Mouse (Mus musculus) embryonic facial prominence, embryonic 14.5 days (tissue): Measurements from ENCODE around the gene Tmem117. TPM values are rescaled to one million over a fixed set of nuclear protein-coding genes. Genes with fewer than 3 reads are reported as not detected.

Experiments
- ATAC-seq: fragments of 200-750 bp; cut with Nextera tagmentation; 2 replicates; pipeline ENCODE4 v1.8.0; 2017; ENCODE audit warnings: low read depth, moderate number of reproducible peaks, moderate TSS enrichment
- DNase-seq: peaks from one replicate; pipeline ENCODE4 v3.0.0-alpha.2; 2015; ENCODE audit warnings: low spot score
- H3K27ac ChIP-seq: fragments of 300-500 bp; sonication (generic); replicated peaks from 2 replicates; pipeline ENCODE4 v1.5.1; 2014; ENCODE audit warnings: low read depth, mild to moderate bottlenecking, low read length, moderate library complexity
- H3K27me3 ChIP-seq: fragments of 300-500 bp; sonication (generic); replicated peaks from 2 replicates; pipeline ENCODE4 v1.6.1; 2014; ENCODE audit warnings: low read length; ENCODE audit not compliant: control insufficient read depth, insufficient read depth
- H3K36me3 ChIP-seq: fragments of 300-500 bp; sonication (generic); 2 replicates; pipeline ENCODE4 v1.6.1; 2014; ENCODE audit warnings: low read length, mixed read lengths; ENCODE audit not compliant: control insufficient read depth, insufficient read depth
- H3K4me1 ChIP-seq: fragments of 300-500 bp; sonication (generic); 2 replicates; pipeline ENCODE4 v1.6.1; 2014; ENCODE audit warnings: antibody characterized with exemption, low read length; ENCODE audit not compliant: control insufficient read depth, insufficient read depth
- H3K4me2 ChIP-seq: fragments of 300-500 bp; sonication (generic); 2 replicates; pipeline ENCODE4 v1.6.1; 2014; ENCODE audit warnings: low read depth, mild to moderate bottlenecking, low read length, moderate library complexity, mixed read lengths
- H3K4me3 ChIP-seq: fragments of 300-500 bp; sonication (generic); 2 replicates; pipeline ENCODE4 v1.5.1; 2014; ENCODE audit warnings: low read depth, mild to moderate bottlenecking, low read length
- H3K9ac ChIP-seq: fragments of 300-500 bp; sonication (generic); 2 replicates; pipeline ENCODE4 v1.6.1; 2014; ENCODE audit warnings: low read depth, mild to moderate bottlenecking, low read length, moderate library complexity, mixed read lengths
- H3K9me3 ChIP-seq: fragments of 300-500 bp; sonication (generic); 2 replicates; pipeline ENCODE4 v1.6.1; 2016; ENCODE audit warnings: low read length; ENCODE audit not compliant: control insufficient read depth
- WGBS: fragments of 180-500 bp; shearing (Covaris S2); extraction: QIAGEN DNeasy Blood & Tissue Kit; methylation state at CpG from one replicate; pipeline ENCODE4 v1.1.7; 2014; 5-methylcytosine and 5-hydroxymethylcytosine counted together
- polyA plus RNA-seq: library from polyadenylated mRNA; unstranded; fragments of >200 nt; fragmentation: Nextera tagmentation; extraction: Ambion mirVana; gene quantifications from 2 replicates; pipeline ENCODE4 v1.2.1, GENCODE M21; 2014

The Tmem117 gene
- polyA plus RNA-seq, 1 experiment from 2014 or later = 11.1 TPM

GRCm38 (mm10) chr15:94903188-94903587 is 274.2 kb downstream of the Tmem117 start:
- Histone ChIP-seq H3K27me3 (no peaks in the 10 kb centered on the region), H3K9ac (no peak overlapping the region), H3K36me3 (no peaks in the 10 kb centered on the region), H3K4me3 (no peak overlapping the region), H3K9me3 (no peaks in the 10 kb centered on the region), H3K4me2 (no peak overlapping the region), H3K27ac (no peak overlapping the region), H3K4me1 (no peaks in the 10 kb centered on the region)
- DNase-seq (no peak), ATAC-seq (no peak)
- 91% methylated on average over 1 of the region's 1 CpGs for WGBS

- Histone ChIP-seq H3K27ac (no peak overlapping the region), H3K4me3 (no peak overlapping the region), H3K4me2 (no peak overlapping the region), H3K27me3 (no peaks in the 10 kb centered on the region), H3K36me3 (no peaks in the 10 kb centered on the region), H3K9ac (no peak overlapping the region), H3K9me3 (no peaks in the 10 kb centered on the region), H3K4me1 (no peaks in the 10 kb centered on the region)
- no peak for ATAC-seq
- no peak for DNase-seq
- 66% methylated on average over 11 of the region's 11 CpGs for WGBS
Observed at GRCm38 (mm10) chr15:94904672-94905407, 275.8 kb downstream of the Tmem117 start.

DNA sequence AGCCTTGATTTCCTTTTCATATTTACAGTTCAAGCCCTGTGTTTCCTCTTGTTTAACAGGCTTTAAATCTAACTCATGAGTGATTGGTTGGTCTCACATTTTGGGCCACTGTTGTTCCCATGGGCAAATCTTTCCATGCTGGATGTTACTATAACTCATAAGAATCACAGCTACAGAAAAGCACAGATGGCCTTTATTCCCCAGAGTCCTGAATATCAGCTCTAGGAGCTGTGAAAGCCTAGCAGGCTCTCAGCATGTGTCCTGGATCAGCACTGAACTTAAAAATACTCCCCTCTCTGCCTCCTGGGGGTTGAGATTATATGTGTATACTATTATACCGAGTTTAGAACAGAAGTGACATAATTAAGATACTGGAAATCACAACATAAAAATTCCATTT is 292.6 kb downstream of the Tmem117 start:
- H3K9me3 ChIP-seq = no peaks in the 10 kb centered on the region

DNA sequence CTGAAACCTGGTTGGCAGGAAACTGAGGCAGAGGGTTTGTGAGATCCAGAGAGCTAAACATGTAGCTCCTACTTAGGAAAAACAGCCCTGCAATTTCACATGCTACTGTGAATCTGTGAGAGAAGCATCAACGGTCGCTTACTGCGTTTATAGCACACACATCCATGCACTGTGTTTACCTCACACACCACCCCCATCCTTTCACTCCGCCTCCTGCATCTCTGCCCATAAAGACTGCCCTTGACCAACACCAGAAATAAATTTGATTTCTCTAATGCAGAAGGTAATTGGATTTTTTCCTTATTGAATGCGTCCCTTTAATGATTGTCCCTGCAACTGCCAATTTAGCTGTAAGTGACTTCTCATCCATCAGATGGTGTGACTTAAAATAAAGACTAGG is 299.0 kb downstream of the Tmem117 start:
- Histone ChIP-seq H3K4me1 (no peaks in the 10 kb centered on the region), H3K9me3 (no peaks in the 10 kb centered on the region), H3K27ac (no peak overlapping the region), H3K4me2 (no peak overlapping the region), H3K36me3 (no peaks in the 10 kb centered on the region), H3K27me3 (no peaks in the 10 kb centered on the region), H3K9ac (no peak overlapping the region), H3K4me3 (no peak overlapping the region)
- DNase-seq (no peak), ATAC-seq (no peak)
- 88% methylated on average over 5 of the region's 5 CpGs for WGBS

More for the DNA sequence above, 292.6 kb downstream of the Tmem117 start:
- no peak overlapping the region for H3K4me2 ChIP-seq
- no peaks in the 10 kb centered on the region for H3K4me1 ChIP-seq
- WGBS = 37% methylated on average over 1 of the region's 1 CpGs
- ATAC-seq = no peak
- DNase-seq = peak; percentile 39
- no peak overlapping the region for H3K4me3 ChIP-seq
- no peaks in the 10 kb centered on the region for H3K36me3 ChIP-seq
- H3K27ac ChIP-seq = no peak overlapping the region
- H3K27me3 ChIP-seq = no peaks in the 10 kb centered on the region
- no peak overlapping the region for H3K9ac ChIP-seq

DNA sequence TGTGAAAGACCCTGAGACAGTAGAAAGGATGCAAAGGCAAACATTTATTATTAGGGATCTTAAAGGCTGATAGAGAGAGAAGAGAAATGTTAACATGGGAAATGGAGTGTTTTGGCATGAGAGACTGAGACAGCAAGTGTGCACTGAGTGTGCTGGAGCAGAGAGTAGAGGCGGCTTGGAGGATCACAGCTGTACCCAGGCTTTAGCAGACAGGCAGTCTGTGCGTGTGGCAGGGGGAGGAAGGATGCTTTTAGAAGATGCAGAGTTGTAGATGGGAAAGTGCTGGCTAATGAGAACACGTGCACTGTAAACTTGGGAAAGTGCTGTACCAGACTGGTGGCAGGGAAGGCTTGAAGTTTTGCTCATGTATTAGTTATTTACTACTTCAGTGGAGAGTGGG is 301.7 kb downstream of the Tmem117 start:
- no peaks in the 10 kb centered on the region for H3K36me3 ChIP-seq
- no peak overlapping the region for H3K27ac ChIP-seq
- no peak overlapping the region for H3K9ac ChIP-seq
- H3K9me3 ChIP-seq = no peaks in the 10 kb centered on the region
- H3K27me3 ChIP-seq = no peaks in the 10 kb centered on the region
- H3K4me1 ChIP-seq = no peaks in the 10 kb centered on the region
- no peak for DNase-seq
- no peak for ATAC-seq
- H3K4me3 ChIP-seq = no peak overlapping the region
- 55% methylated on average over 3 of the region's 3 CpGs for WGBS
- no peak overlapping the region for H3K4me2 ChIP-seq

GRCm38 (mm10) chr15:94933044-94933443 is 304.0 kb downstream of the Tmem117 start:
- 77% methylated on average over 4 of the region's 4 CpGs for WGBS
- H3K36me3 ChIP-seq = no peaks in the 10 kb centered on the region
- no peaks in the 10 kb centered on the region for H3K9me3 ChIP-seq
- H3K27ac ChIP-seq = no peak overlapping the region
- no peaks in the 10 kb centered on the region for H3K27me3 ChIP-seq
- H3K4me2 ChIP-seq = no peak overlapping the region
- no peaks in the 10 kb centered on the region for H3K4me1 ChIP-seq
- ATAC-seq (peak; percentile 55), DNase-seq (no peak)
- H3K4me3 ChIP-seq = no peak overlapping the region
- H3K9ac ChIP-seq = no peak overlapping the region

- H3K4me2 ChIP-seq = no peak overlapping the region
- WGBS = 54% methylated on average over 3 of the region's 3 CpGs
- no peak for ATAC-seq
Observed at GRCm38 (mm10) chr15:94933480-94933879, 304.4 kb downstream of the Tmem117 start.

DNA sequence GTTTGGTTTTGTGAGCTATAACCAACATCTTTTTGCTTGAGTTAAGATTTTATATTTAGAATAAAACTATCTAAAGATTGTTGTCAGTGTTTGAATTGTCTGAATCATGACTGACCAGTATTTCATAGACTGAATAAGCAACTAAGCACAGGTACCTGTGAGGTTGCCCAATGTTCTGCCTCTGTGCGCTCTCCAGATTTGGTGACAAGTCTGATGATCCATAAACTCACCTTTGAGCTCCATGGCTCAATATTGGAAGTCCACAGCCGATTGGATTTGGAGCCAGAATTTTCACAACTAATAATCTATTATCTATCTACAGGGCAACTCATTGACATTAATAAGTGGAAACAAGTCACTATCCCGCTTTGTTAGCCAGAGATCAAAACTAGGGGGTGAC is 312.9 kb downstream of the Tmem117 start:
- no peak for DNase-seq
- Histone ChIP-seq H3K4me1 (no peaks in the 10 kb centered on the region), H3K27ac (no peak overlapping the region), H3K9ac (no peak overlapping the region), H3K4me3 (no peak overlapping the region), H3K9me3 (no peaks in the 10 kb centered on the region), H3K27me3 (no peaks in the 10 kb centered on the region), H3K36me3 (no peaks in the 10 kb centered on the region), H3K4me2 (no peak overlapping the region)
- ATAC-seq = no peak
- 92% methylated on average over 3 of the region's 3 CpGs for WGBS

More at GRCm38 (mm10) chr15:94933480-94933879, 304.4 kb downstream of the Tmem117 start:
- Histone ChIP-seq H3K4me1 (no peaks in the 10 kb centered on the region), H3K36me3 (no peaks in the 10 kb centered on the region), H3K9ac (no peak overlapping the region), H3K27ac (no peak overlapping the region), H3K9me3 (no peaks in the 10 kb centered on the region), H3K27me3 (no peaks in the 10 kb centered on the region), H3K4me3 (no peak overlapping the region)
- DNase-seq = peak; percentile 14

- Histone ChIP-seq H3K4me2 (no peak overlapping the region), H3K4me3 (no peak overlapping the region), H3K27ac (no peak overlapping the region), H3K9me3 (no peaks in the 10 kb centered on the region), H3K4me1 (no peaks in the 10 kb centered on the region), H3K9ac (no peak overlapping the region), H3K27me3 (no peaks in the 10 kb centered on the region), H3K36me3 (no peaks in the 10 kb centered on the region)
- DNase-seq (no peak), ATAC-seq (no peak)
- 72% methylated on average over 1 of the region's 1 CpGs for WGBS
Observed at GRCm38 (mm10) chr15:94942465-94942864, 313.4 kb downstream of the Tmem117 start.
